Mouse (Mus musculus) adrenal gland, postnatal 36 days (tissue): ENCODE results near the gene Immp1l. TPM values are rescaled to one million over a fixed set of nuclear protein-coding genes. Genes with fewer than 3 reads are reported as not detected.

Experiments used
- DNase-seq, 2 experiments: peaks; one replicate each; pipeline ENCODE4 v3.0.0; 2021; ENCODE audit warnings: mixed read lengths in 1 of 2
- microRNA-seq: library from miRNA; unstranded; fragments of <30 nt; microRNA quantifications from one replicate; pipeline ENCODE4 v1.2.0, GENCODE M21; 2021
- total RNA-seq, 2 experiments: library from RNA; stranded (reverse); gene quantifications; 2 replicates each; pipeline ENCODE4 v1.2.3; 2021

Immp1l gene
- total RNA-seq, 2 experiments from 2014 or later = 43.7 to 52.8 TPM

GRCm38 (mm10) chr2:106008415-106008814 lies 104.0 kb downstream of the Immp1l start:
- no peak for DNase-seq

Small RNA genes lying within 50 kb of the gene (microRNA-seq; reads per million reads assigned to microRNA genes)
- not detected for gene Gm22002

Other genes starting within 250 kb of the Immp1l start
- gene Pax6, start 235.7 kb upstream of the Immp1l start, total RNA-seq = not detected
- 10 to 100 TPM; 13.3 to 18.8 TPM for gene Elp4, start 74 bp upstream of the Immp1l start, total RNA-seq
- 10 to 100 TPM; 19.9 to 35.3 TPM for gene Dnajc24, start 98.9 kb downstream of the Immp1l start, total RNA-seq